Mouse (Mus musculus) adrenal gland, adult 2 months (tissue): ENCODE measurements around the gene Lcn12. TPM values are rescaled to one million over a fixed set of nuclear protein-coding genes. Genes with fewer than 3 reads are reported as not detected.

Experiments used
- DNase-seq: peaks from one replicate; pipeline ENCODE4 v3.0.0; 2021
- polyA plus RNA-seq: library from polyadenylated mRNA; depleted of rRNA; stranded (reverse); fragments of >200 nt; gene quantifications from 2 replicates; pipeline ENCODE4 v1.2.3, GENCODE M21; 2012
- total RNA-seq, 2 experiments: library from RNA; stranded (reverse); gene quantifications; 2 replicates each; pipeline ENCODE4 v1.2.3; 2021

Gene Lcn12
- total and polyA plus RNA-seq, 3 experiments = not detected

GRCm38 (mm10) chr2:25497846-25498575 is 4.3 kb upstream of the Lcn12 start:
- DNase-seq = peak; percentile 13

- peak; percentile 31 for DNase-seq
Observed at GRCm38 (mm10) chr2:25496462-25496861, 2.8 kb upstream of the Lcn12 start.

GRCm38 (mm10) chr2:25492988-25493387 is 723 bp downstream of the Lcn12 start:
- DNase-seq = peak; percentile 50

- peak; percentile 74 for DNase-seq
Observed at GRCm38 (mm10) chr2:25488671-25489068, 5.0 kb downstream of the Lcn12 start.

GRCm38 (mm10) chr2:25487965-25488670 is 5.6 kb downstream of the Lcn12 start:
- DNase-seq = no peak

GRCm38 (mm10) chr2:25484901-25485647 is 8.6 kb downstream of the Lcn12 start:
- DNase-seq = no peak

GRCm38 (mm10) chr2:25482969-25483368 is 10.7 kb downstream of the Lcn12 start:
- DNase-seq = no peak

- DNase-seq = no peak
Observed at GRCm38 (mm10) chr2:25480541-25480940, 13.2 kb downstream of the Lcn12 start.

GRCm38 (mm10) chr2:25479551-25480311 is 14.0 kb downstream of the Lcn12 start:
- DNase-seq = peak; percentile 76

- DNase-seq = peak; percentile 83
Observed at GRCm38 (mm10) chr2:25477967-25478675, 15.6 kb downstream of the Lcn12 start.

- DNase-seq = no peak
Observed at GRCm38 (mm10) chr2:25477541-25477940, 16.2 kb downstream of the Lcn12 start.

GRCm38 (mm10) chr2:25472550-25472949 is 21.2 kb downstream of the Lcn12 start:
- DNase-seq = no peak

- no peak for DNase-seq
Observed at GRCm38 (mm10) chr2:25469969-25470368, 23.7 kb downstream of the Lcn12 start, which contains the start of gene Ptgds. Gene Ptgds, minus strand, starts transcription at chr2:25470046.

GRCm38 (mm10) chr2:25468962-25469915 is 24.5 kb downstream of the Lcn12 start:
- DNase-seq = no peak

GRCm38 (mm10) chr2:25467606-25468303 is 26.0 kb downstream of the Lcn12 start:
- DNase-seq = no peak

GRCm38 (mm10) chr2:25465816-25466635 is 27.7 kb downstream of the Lcn12 start:
- DNase-seq = no peak

- DNase-seq = no peak
Observed at GRCm38 (mm10) chr2:25465256-25465655, 28.5 kb downstream of the Lcn12 start.

- DNase-seq = no peak
Observed at GRCm38 (mm10) chr2:25463630-25464029, 30.1 kb downstream of the Lcn12 start.
